Mouse (Mus musculus): ENCODE measurements around the gene Gfod1. TPM values are rescaled to one million over a fixed set of nuclear protein-coding genes. Genes with fewer than 3 reads are reported as not detected.

The Gfod1 gene
- total and polyA plus RNA-seq, 3 experiments: 0.30 to 0.70 (median 0.36) TPM

GRCm38 (mm10) chr13:43217686-43218085, 86.3 kb downstream of the Gfod1 start:
- Histone ChIP-seq H3K4me1 (ENCODE audit: control insufficient read depth in 1 of 2, insufficient read depth in 2 of 2) (peaks cover 3 to 24% of the 10 kb centered on the region in 2 experiments; a peak in 2 of 4 replicates), H3K36me3 (replicated peaks in 1 of 2; ENCODE audit: control insufficient read depth in 1 of 2, insufficient read depth in 1 of 2, low read length in 1 of 2) (no peaks in the 10 kb centered on the region), H3K79me2 (replicated peaks; ENCODE audit: control insufficient read depth, extremely low read depth, insufficient read depth, poor library complexity, severe bottlenecking) (no peaks in the 10 kb centered on the region), H3K27ac (ENCODE audit: insufficient read depth, low read depth) (no peak overlapping the region), H3K9me3 (replicated peaks; ENCODE audit: low read length) (no peaks in the 10 kb centered on the region), H3K27me3 (replicated peaks) (peaks cover 4% of the 10 kb centered on the region), H3K4me2 (ENCODE audit: insufficient read depth, low read depth, poor library complexity, severe bottlenecking) (no peak overlapping the region), H3K9ac (ENCODE audit: insufficient read depth, low read depth) (no peak overlapping the region), H3K4me3 (replicated peaks in 1 of 3; ENCODE audit: low read depth in 2 of 3, low read length in 2 of 3, poor library complexity in 1 of 3) (no peak overlapping the region)
- in situ Hi-C loops (cut with MboI; ENCODE audit: low pct_ligation_motif_present, low pct_unique_long_range_greater_than_20kb, low sequenced_read_pairs) (no loop called here), dilution Hi-C loops (cut with MboI; ENCODE audit: extremely low pct_ligation_motif_present, extremely low pct_unique_long_range_greater_than_20kb, low sequenced_read_pairs) (no loop called here)
- TF ChIP-seq CHD2 (IDR thresholded peaks at IDR 0.05; ENCODE audit: low read length) (no peak), BHLHE40 (IDR thresholded peaks at IDR 0.05; ENCODE audit: low read depth, low read length) (no peak)
- DNase-seq (ENCODE audit: extremely low read depth): no peak

- Histone ChIP-seq H3K36me3 (replicated peaks in 1 of 2; ENCODE audit: control insufficient read depth in 1 of 2, insufficient read depth in 1 of 2, low read length in 1 of 2) (no peaks in the 10 kb centered on the region), H3K27me3 (replicated peaks) (peaks cover 4% of the 10 kb centered on the region), H3K4me1 (ENCODE audit: control insufficient read depth in 1 of 2, insufficient read depth in 2 of 2) (peaks cover 3 to 24% of the 10 kb centered on the region in 2 experiments; a peak in 2 of 4 replicates), H3K27ac (ENCODE audit: insufficient read depth, low read depth) (no peak overlapping the region), H3K79me2 (replicated peaks; ENCODE audit: control insufficient read depth, extremely low read depth, insufficient read depth, poor library complexity, severe bottlenecking) (no peaks in the 10 kb centered on the region), H3K9me3 (replicated peaks; ENCODE audit: low read length) (no peaks in the 10 kb centered on the region), H3K9ac (ENCODE audit: insufficient read depth, low read depth) (no peak overlapping the region), H3K4me2 (ENCODE audit: insufficient read depth, low read depth, poor library complexity, severe bottlenecking) (no peak overlapping the region), H3K4me3 (replicated peaks in 1 of 3; ENCODE audit: low read depth in 2 of 3, low read length in 2 of 3, poor library complexity in 1 of 3) (no peak overlapping the region)
- in situ Hi-C loops (cut with MboI; ENCODE audit: low pct_ligation_motif_present, low pct_unique_long_range_greater_than_20kb, low sequenced_read_pairs) (no loop called here), dilution Hi-C loops (cut with MboI; ENCODE audit: extremely low pct_ligation_motif_present, extremely low pct_unique_long_range_greater_than_20kb, low sequenced_read_pairs) (no loop called here)
- no peak for DNase-seq (ENCODE audit: extremely low read depth)
- TF ChIP-seq POLR2AphosphoS2 (IDR thresholded peaks at IDR 0.05; ENCODE audit: low read depth, low read length) (no peak), BHLHE40 (IDR thresholded peaks at IDR 0.05; ENCODE audit: low read depth, low read length) (no peak), ZC3H11A (IDR thresholded peaks at IDR 0.05; ENCODE audit: low read depth, low read length) (no peak), CHD1 (IDR thresholded peaks at IDR 0.05; ENCODE audit: low read depth, low read length) (no peak), MYC (IDR thresholded peaks at IDR 0.05; ENCODE audit: low read depth, low read length) (no peak), JUND (conservative IDR thresholded peaks at IDR 0.05; ENCODE audit: low read depth, low read length) (no peak), MXI1 (IDR thresholded peaks at IDR 0.05; ENCODE audit: low read depth, low read length) (no peak), MAZ (IDR thresholded peaks at IDR 0.05; ENCODE audit: low read depth, low read length) (no peak), PAX5 (IDR thresholded peaks at IDR 0.05; ENCODE audit: low read length) (no peak), JUN (IDR thresholded peaks at IDR 0.05; ENCODE audit: insufficient read depth, low read depth, low read length) (no peak), TBP (conservative IDR thresholded peaks at IDR 0.05; ENCODE audit: low read depth, low read length) (no peak), ZNF384 (IDR thresholded peaks at IDR 0.05; ENCODE audit: low read depth, low read length) (no peak), MAFK (IDR thresholded peaks at IDR 0.05; ENCODE audit: insufficient replicate concordance, low read length) (no peak), USF1 (IDR thresholded peaks at IDR 0.05; ENCODE audit: low read depth, low read length) (no peak), NELFE (IDR thresholded peaks at IDR 0.05; ENCODE audit: low read depth, low read length) (no peak), SIN3A (IDR thresholded peaks at IDR 0.05; ENCODE audit: low read length) (no peak), ELF1 (IDR thresholded peaks at IDR 0.05; ENCODE audit: low read depth, low read length) (no peak), MAX (IDR thresholded peaks at IDR 0.05; ENCODE audit: low read length) (no peak), GABPA (IDR thresholded peaks at IDR 0.05; ENCODE audit: insufficient replicate concordance, low read depth, low read length) (no peak), KAT2A (IDR thresholded peaks at IDR 0.05; ENCODE audit: insufficient replicate concordance, low read length) (no peak)
These were observed 86.9 kb downstream of the Gfod1 start for GRCm38 (mm10) chr13:43217059-43217458.
